Comparison of ENCODE assay signal across 8 mouse cellular contexts in genomic region chr9:65195982-65196737, GRCm38 (mm10). TPM values are rescaled to one million over a fixed set of nuclear protein-coding genes. Genes with fewer than 3 reads are reported as not detected.
DNase-seq lines count a peak whose midpoint lies in the region; ATAC-seq and TF ChIP-seq lines count a peak whose summit lies in the region.

No protein-coding gene starts in this region.

- H3K9ac ChIP-seq in heart, embryonic 12.5 days, result peak overlapping the region; percentile 65
- H3K9ac ChIP-seq in embryonic facial prominence, embryonic 13.5 days, result peak overlapping the region; percentile 59
- peak overlapping the region; percentile 51 for H3K9ac ChIP-seq in intestine, embryonic 14.5 days (ENCODE audit: low read length)
- no peak overlapping the region; the same call in 1 of the 2 replicates for H3K9ac ChIP-seq in midbrain, postnatal 0 days (replicated peaks; ENCODE audit: low read length, poor library complexity, severe bottlenecking)

- H3K27ac ChIP-seq in heart, embryonic 12.5 days (ENCODE audit: poor library complexity, severe bottlenecking), result peak overlapping the region; percentile 93
- peak overlapping the region; percentile 95 for H3K27ac ChIP-seq in embryonic facial prominence, embryonic 13.5 days
- H3K27ac ChIP-seq in intestine, embryonic 14.5 days (ENCODE audit: low read depth), result peak overlapping the region; percentile 88
- peak overlapping the region; percentile 67 for H3K27ac ChIP-seq in midbrain, postnatal 0 days (ENCODE audit: low read depth, low read length)

- peak overlapping the region; percentile 37 for H3K4me2 ChIP-seq in heart, embryonic 12.5 days
- peak overlapping the region; percentile 45 for H3K4me2 ChIP-seq in embryonic facial prominence, embryonic 13.5 days
- peak overlapping the region; percentile 36 for H3K4me2 ChIP-seq in intestine, embryonic 14.5 days (ENCODE audit: low read length)
- 0 out of 2 replicates have a peak overlapping the region, but pooled peaks have one; percentile 5 for H3K4me2 ChIP-seq in midbrain, postnatal 0 days (ENCODE audit: low read depth, low read length, poor library complexity, severe bottlenecking)

- H3K36me3 ChIP-seq in heart, embryonic 12.5 days, result no peaks in the 10 kb centered on the region
- no peaks in the 10 kb centered on the region for H3K36me3 ChIP-seq in embryonic facial prominence, embryonic 13.5 days
- H3K36me3 ChIP-seq in intestine, embryonic 14.5 days (ENCODE audit: control insufficient read depth, insufficient read depth, low read length), result no peaks in the 10 kb centered on the region
- no peaks in the 10 kb centered on the region for H3K36me3 ChIP-seq in midbrain, postnatal 0 days (ENCODE audit: insufficient read depth, low read length)

- no peak overlapping the region for H3K4me3 ChIP-seq in heart, embryonic 12.5 days
- H3K4me3 ChIP-seq in embryonic facial prominence, embryonic 13.5 days, result peak overlapping the region; percentile 26
- 0 out of 2 replicates have a peak overlapping the region, but pooled peaks have one; percentile 1 for H3K4me3 ChIP-seq in intestine, embryonic 14.5 days (ENCODE audit: low read depth, low read length)
- 0 out of 2 replicates have a peak overlapping the region, but pooled peaks have one; percentile 2 for H3K4me3 ChIP-seq in midbrain, postnatal 0 days (ENCODE audit: low read depth, low read length)

- H3K4me1 ChIP-seq in heart, embryonic 12.5 days (replicated peaks), result peaks cover 39% of the 10 kb centered on the region
- H3K4me1 ChIP-seq in embryonic facial prominence, embryonic 13.5 days, result peaks cover 34% of the 10 kb centered on the region
- peaks cover 30% of the 10 kb centered on the region for H3K4me1 ChIP-seq in intestine, embryonic 14.5 days (replicated peaks; ENCODE audit: control insufficient read depth, insufficient read depth, low read length)
- H3K4me1 ChIP-seq in midbrain, postnatal 0 days (ENCODE audit: insufficient read depth, low read length), result 0 out of 2 replicates have a peak, but pooled peaks cover 3% of the 10 kb centered on the region

- ATAC-seq in heart, embryonic 12.5 days (ENCODE audit: insufficient number of reproducible peaks, low FRiP score), result peak; percentile 81
- peak; percentile 85 for ATAC-seq in embryonic facial prominence, embryonic 13.5 days (ENCODE audit: insufficient number of reproducible peaks, insufficient read depth, low FRiP score, low TSS enrichment, low read depth)
- ATAC-seq in intestine, embryonic 14.5 days (replicated peaks; ENCODE audit: low FRiP score, low TSS enrichment, low read depth), result peak; percentile 88
- ATAC-seq in midbrain, postnatal 0 days (ENCODE audit: low FRiP score), result peak; percentile 88

- H3K9me3 ChIP-seq in heart, embryonic 12.5 days (replicated peaks), result no peaks in the 10 kb centered on the region
- H3K9me3 ChIP-seq in embryonic facial prominence, embryonic 13.5 days, result no peaks in the 10 kb centered on the region
- no peaks in the 10 kb centered on the region for H3K9me3 ChIP-seq in intestine, embryonic 14.5 days (ENCODE audit: control insufficient read depth, low read length)
- no peaks in the 10 kb centered on the region for H3K9me3 ChIP-seq in midbrain, postnatal 0 days (ENCODE audit: low read length)

- intact Hi-C loops in heart, postnatal 14 days (cut with DNase I), result loop anchor here (2.0 kb wide), 2 partner anchors 17 to 87 kb away; no protein-coding TSS in a partner anchor

- 3% methylated on average over 9 of the region's 9 CpGs for WGBS in heart, embryonic 12.5 days
- WGBS in embryonic facial prominence, embryonic 13.5 days, result under 1% methylated on average over 9 of the region's 9 CpGs
- WGBS in intestine, embryonic 14.5 days, result under 1% methylated on average over 9 of the region's 9 CpGs
- WGBS in midbrain, postnatal 0 days, result 5% methylated on average over 9 of the region's 9 CpGs

- no peaks in the 10 kb centered on the region for H3K27me3 ChIP-seq in heart, embryonic 12.5 days (replicated peaks)
- no peaks in the 10 kb centered on the region for H3K27me3 ChIP-seq in embryonic facial prominence, embryonic 13.5 days
- H3K27me3 ChIP-seq in intestine, embryonic 14.5 days (replicated peaks; ENCODE audit: control insufficient read depth, insufficient read depth, low read length), result no peaks in the 10 kb centered on the region
- no peaks in the 10 kb centered on the region for H3K27me3 ChIP-seq in midbrain, postnatal 0 days (ENCODE audit: insufficient read depth, low read length)

- TF ChIP-seq CTCF in midbrain, postnatal 0 days (IDR thresholded peaks at IDR 0.05), result no peak

- DNase-seq in heart, postnatal 14 days, result no peak
- peak; percentile 86 for DNase-seq in ES-CJ7 (ENCODE audit: low read depth, low spot score)
- DNase-seq in intestine, embryonic 14.5 days (ENCODE audit: low spot score), result peak; percentile 73
- DNase-seq in midbrain, postnatal 0 days (ENCODE audit: low spot score), result peak; percentile 91
- no peak for DNase-seq in urinary bladder, postnatal 36 days (ENCODE audit: low spot score in 2 of 2)
- no peak for DNase-seq in left cerebral cortex, adult 11 months (ENCODE audit: low spot score)

RNA-seq across cellular contexts. Expression of gene Parp16, which starts 1.0 kb away (rescaled TPM):
- 5.0 and 5.8 TPM in 2 replicates for polyA plus RNA-seq in heart, embryonic 12.5 days (2016; fragmentation: Nextera tagmentation; extraction: Ambion mirVana)
- total RNA-seq in heart, postnatal 14 days (2021), result 1 to 10 TPM; 3.4 to 3.6 TPM
- 7.1 and 8.1 TPM in 2 replicates for polyA plus RNA-seq in embryonic facial prominence, embryonic 13.5 days (2015; fragmentation: Nextera tagmentation; extraction: Ambion mirVana)
- 8.1 and 9.1 TPM in 2 replicates for polyA plus RNA-seq in intestine, embryonic 14.5 days (2014; fragmentation: Nextera tagmentation; extraction: Ambion mirVana)
- total RNA-seq in midbrain, postnatal 0 days (2014; rRNA removed), result 7.5 and 8.0 TPM in 2 replicates
- polyA plus RNA-seq in midbrain, postnatal 0 days (2015; fragmentation: Nextera tagmentation; extraction: Ambion mirVana), result 7.0 and 7.7 TPM in 2 replicates

RNA-seq across cellular contexts. Expression of gene Igdcc3, which starts 55.2 kb away (rescaled TPM):
- 4.8 and 5.5 TPM in 2 replicates for polyA plus RNA-seq in heart, embryonic 12.5 days (2016; fragmentation: Nextera tagmentation; extraction: Ambion mirVana)
- under 1 TPM; 0.22 to 0.24 TPM for total RNA-seq in heart, postnatal 14 days (2021)
- polyA plus RNA-seq in embryonic facial prominence, embryonic 13.5 days (2015; fragmentation: Nextera tagmentation; extraction: Ambion mirVana), result 2.1 and 3.0 TPM in 2 replicates
- 2.7 and 2.9 TPM in 2 replicates for polyA plus RNA-seq in intestine, embryonic 14.5 days (2014; fragmentation: Nextera tagmentation; extraction: Ambion mirVana)
- 5.3 and 7.7 TPM in 2 replicates for total RNA-seq in midbrain, postnatal 0 days (2014; rRNA removed)
- 6.4 and 6.6 TPM in 2 replicates for polyA plus RNA-seq in midbrain, postnatal 0 days (2015; fragmentation: Nextera tagmentation; extraction: Ambion mirVana)

Comparison
In these comparisons a context has a peak if more than half of its experiments do, and no peak if none do; other contexts are left out.
1. DNase-seq: peak in ES-CJ7 (single experiment), intestine, embryonic 14.5 days (single experiment) and midbrain, postnatal 0 days (single experiment); none in heart, postnatal 14 days (0 of 2), urinary bladder, postnatal 36 days (0 of 2) and left cerebral cortex, adult 11 months (single experiment).
2. Peak in every context shown above with its lines, with median percentiles within 50 percentile points of each other: ATAC-seq, H3K27ac ChIP-seq and H3K4me2 ChIP-seq.